Comparison of ENCODE assay signal across 17 mouse cellular contexts in the genomic region with DNA sequence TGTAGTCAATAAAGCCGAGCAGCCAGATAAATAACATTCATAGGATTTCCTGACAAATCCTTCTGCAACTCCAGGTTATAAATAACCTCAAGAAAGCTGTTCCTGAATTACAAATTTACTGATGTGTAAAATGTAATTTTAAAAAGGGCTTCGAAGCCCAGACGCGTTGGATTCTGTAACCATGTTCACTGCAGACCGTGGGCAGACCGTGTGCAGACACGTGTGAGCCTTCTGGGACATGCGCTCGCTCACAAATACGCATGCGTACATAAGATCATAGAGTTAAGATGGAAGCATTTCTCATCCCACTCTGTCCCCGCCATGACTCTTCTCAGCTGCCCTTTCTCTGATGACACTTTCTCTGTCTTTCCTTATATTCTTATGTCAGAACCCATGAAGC.
DNase-seq lines count a peak whose midpoint lies in the region.
"Had no signal": no experiment of that assay in that cellular context is flagged by ENCODE, and none has a peak within 500 bp of the region (broad histone marks: within the 10 kb centered on the region; RNA-seq: fewer than 3 reads in every experiment).

No protein-coding gene starts in this region.

- peak; percentile 68 for DNase-seq in heart, adult 11 months
- DNase-seq in heart, adult 9 months (ENCODE audit: low spot score in 2 of 2) = no peak
- peak; percentile 69 to 87 for DNase-seq in left cerebral cortex, postnatal 14 days (ENCODE audit: low spot score in 2 of 2)
- no peak for DNase-seq in left cerebral cortex, postnatal 4 days
- peak; percentile 48 for DNase-seq in right cerebral cortex, adult 18-20 months
- DNase-seq in right cerebral cortex, postnatal 4 days = peak; percentile 27
- no peak for DNase-seq in T-cell, adult 2 months (ENCODE audit: low spot score)
- DNase-seq in cerebellum, postnatal 36 days = no peak
- DNase-seq: adrenal gland, postnatal 36 days; cerebellum, adult 11-12 months; gastrocnemius, postnatal 10 days; heart, adult 2 months; kidney, adult 18-20 months; kidney, postnatal 10 days; liver; lung, postnatal 4 days; midbrain, embryonic 14.5 days had no signal

- intact Hi-C loops in left cerebral cortex, postnatal 14 days (cut with DNase I) = no loop called here
- intact Hi-C loops in left cerebral cortex, postnatal 4 days (cut with DNase I) = no loop called here

Comparison
In these comparisons a context has a peak if more than half of its experiments do, and no peak if none do; other contexts are left out.
1. DNase-seq: peak in heart, adult 11 months (single experiment), left cerebral cortex, postnatal 14 days (2 of 2), right cerebral cortex, adult 18-20 months (single experiment) and right cerebral cortex, postnatal 4 days (single experiment); none in heart, adult 9 months (0 of 2), left cerebral cortex, postnatal 4 days (single experiment), T-cell, adult 2 months (single experiment) and cerebellum, postnatal 36 days (0 of 2).